Mouse (Mus musculus): ENCODE measurements around the gene Arhgap44. TPM values are rescaled to one million over a fixed set of nuclear protein-coding genes. Genes with fewer than 3 reads are reported as not detected.

Arhgap44 gene
- total RNA-seq (2021) = 100 to 1,000 TPM; 106 to 115 TPM
- long read RNA-seq, experiment 1, full-length matches to known transcripts = 3 of 22 reads
- long read RNA-seq, experiment 1, partial matches to known transcripts = 7 of 22 reads
- long read RNA-seq, experiment 1, other reads (novel, unspliced or antisense) = 12 of 22 reads
- long read RNA-seq, experiment 2, full-length matches to known transcripts = 4 of 24 reads
- long read RNA-seq, experiment 2, partial matches to known transcripts = 11 of 24 reads
- long read RNA-seq, experiment 2, other reads (novel, unspliced or antisense) = 9 of 24 reads

DNA sequence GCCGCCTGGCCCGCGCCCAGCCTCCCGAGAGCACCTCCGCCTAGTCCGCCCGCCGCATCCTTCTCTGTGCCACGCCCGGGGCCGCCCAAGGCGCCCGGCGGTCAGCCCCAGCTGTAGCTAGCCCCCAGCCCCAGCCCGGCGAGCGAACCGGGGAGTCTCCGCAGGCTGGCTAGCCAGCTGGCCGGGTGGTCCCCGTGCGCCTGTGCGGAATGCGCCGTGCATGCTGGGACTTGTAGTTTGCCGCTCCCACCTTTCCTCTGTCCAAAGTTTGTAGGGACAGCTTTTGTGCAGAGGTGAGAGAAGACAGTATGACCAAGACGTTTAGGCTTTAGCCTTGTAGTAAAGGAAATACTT is at the start of gene Arhgap44:
Gene Arhgap44, minus strand, starts transcription at position 195 of the 354 bp plus-strand sequence.
- peak; percentile 66 to 75 for DNase-seq (ENCODE audit: low spot score in 2 of 2)

DNA sequence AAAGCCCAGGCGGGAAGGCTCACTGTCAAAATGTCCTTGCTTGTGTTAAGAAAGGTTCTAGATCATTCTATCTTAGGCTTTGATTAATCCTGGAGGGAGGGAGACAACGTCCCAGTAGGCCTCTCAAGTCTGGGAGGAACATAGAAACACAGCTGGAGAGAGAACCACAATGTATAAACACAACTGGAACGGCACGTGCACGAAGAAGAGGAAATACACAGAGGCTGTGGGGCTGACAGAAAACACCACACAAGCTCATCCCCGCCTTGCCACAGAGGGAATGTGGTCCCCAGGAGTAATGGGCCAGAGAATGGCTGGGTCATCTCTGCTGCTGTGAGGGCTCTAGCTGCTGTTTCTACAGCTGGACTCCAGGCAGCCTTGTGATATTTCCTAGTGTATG is 48.9 kb upstream of the Arhgap44 start:
- DNase-seq (ENCODE audit: low spot score in 2 of 2) = no peak

DNA sequence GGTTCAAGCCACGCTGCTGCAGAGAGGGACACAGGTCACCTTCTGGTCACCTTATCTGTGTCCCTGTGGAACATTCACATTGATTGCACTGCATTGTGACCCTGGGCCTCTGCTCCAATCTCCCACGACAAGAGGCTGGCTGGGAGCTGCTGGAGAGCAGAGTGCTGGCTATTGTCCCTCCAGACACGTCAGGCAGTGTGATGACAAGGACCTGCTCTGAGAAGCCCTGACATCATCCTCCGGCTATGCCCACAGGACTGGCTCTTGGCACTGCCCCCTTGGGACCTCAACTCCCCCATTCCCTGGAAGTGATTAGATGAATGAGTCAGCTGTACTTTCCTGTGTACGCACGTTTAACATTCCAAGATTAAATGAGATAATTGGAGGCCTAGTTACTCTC is 46.7 kb upstream of the Arhgap44 start:
- DNase-seq (ENCODE audit: low spot score in 2 of 2) = no peak

DNA sequence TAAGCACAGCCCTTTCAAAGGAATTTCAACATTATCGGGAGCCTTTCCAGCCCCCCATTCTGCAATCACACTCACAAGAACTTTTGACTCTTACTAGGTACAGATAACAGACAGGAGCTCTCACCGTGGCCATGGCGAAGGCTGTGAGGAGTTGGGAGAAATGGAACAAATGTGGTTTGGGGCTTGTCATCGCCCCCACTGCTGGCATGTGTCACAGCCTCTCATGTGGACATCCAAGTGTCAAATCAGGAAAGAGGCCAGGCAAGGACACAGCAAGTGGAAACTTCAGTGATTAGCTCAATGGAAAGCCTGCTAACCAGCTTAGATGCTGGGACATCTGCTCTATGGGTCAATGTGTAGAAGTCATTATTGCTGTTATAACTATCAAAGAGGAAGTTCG is 42.5 kb upstream of the Arhgap44 start:
- no peak for DNase-seq (ENCODE audit: low spot score in 2 of 2)

DNA sequence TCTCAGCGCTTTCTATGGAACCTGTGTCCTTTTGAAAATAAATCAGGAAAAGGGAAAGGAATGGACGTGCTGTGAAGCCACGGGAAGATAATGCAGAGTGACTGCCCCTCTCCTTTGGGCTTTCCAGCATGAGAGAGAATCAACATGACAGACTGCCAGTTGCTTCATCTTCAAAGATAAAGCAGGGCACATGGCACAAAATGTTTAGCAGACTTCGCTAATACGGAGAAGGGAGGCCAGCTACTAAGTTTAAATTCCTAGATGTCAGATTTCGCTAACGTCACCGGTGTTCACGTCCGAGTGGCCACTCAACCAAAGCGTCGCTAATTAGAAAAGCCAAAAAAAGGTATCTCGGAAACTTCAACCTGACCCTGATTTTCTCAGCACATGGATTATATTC is 41.9 kb upstream of the Arhgap44 start:
- DNase-seq (ENCODE audit: low spot score in 2 of 2) = no peak

DNA sequence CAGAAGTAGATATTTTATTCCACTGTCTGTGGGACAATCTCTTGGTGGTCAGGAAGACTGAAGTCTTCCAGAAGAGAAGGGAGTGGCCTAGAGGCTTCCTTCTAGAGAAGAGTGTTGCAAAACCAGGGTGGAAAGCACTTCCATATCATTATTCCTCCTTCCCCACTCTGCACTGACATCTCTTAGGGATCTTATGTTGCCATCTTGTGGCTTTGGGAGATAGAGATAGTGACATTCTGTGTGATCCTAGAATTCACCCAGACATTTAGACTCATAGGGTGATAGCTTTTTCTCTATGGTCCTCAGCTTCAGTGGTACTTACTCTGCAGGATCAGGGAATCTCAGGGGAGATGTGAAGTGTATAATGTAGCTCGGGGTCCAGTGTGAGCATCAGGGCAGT is 40.3 kb upstream of the Arhgap44 start:
- no peak for DNase-seq (ENCODE audit: low spot score in 2 of 2)

DNA sequence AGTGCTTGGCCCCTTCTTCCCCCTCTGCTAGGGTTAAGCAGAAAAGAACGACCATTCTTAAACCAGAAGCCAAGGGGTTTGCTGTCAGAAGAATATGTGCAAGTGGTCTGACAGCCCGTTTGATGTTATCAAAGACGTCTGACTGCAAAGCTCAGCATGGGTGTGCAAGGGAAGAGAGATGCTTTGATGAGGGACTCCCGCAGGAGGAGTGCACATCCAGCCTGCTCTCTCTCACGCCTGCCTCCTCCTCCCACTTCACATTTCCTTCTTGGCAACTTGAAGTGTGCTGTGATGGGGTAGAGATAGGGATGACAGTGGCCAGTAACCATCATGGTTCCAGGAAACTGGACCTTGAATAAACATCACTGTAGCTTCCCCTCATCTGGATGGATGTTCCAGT is 39.5 kb upstream of the Arhgap44 start:
- no peak for DNase-seq (ENCODE audit: low spot score in 2 of 2)

DNA sequence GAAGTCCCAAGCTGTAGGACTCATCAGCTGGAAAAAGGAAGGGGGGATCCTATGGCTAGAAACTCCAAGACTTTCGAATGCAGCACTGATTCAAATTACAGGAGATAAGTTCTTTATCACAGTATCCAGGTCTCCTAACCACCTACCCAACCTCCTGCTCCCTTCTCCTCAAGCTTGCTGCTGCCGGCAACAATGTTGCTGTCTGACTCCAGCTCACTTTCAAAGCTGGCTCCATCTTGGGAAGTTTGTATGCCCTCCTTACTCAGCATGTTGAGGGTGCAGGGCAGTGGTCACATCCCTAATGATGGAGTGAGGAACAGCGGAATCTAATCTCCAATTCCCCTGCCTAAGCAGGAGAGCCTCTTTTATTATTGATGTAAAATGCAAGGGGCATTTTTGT is 35.3 kb upstream of the Arhgap44 start:
- no peak for DNase-seq (ENCODE audit: low spot score in 2 of 2)

DNA sequence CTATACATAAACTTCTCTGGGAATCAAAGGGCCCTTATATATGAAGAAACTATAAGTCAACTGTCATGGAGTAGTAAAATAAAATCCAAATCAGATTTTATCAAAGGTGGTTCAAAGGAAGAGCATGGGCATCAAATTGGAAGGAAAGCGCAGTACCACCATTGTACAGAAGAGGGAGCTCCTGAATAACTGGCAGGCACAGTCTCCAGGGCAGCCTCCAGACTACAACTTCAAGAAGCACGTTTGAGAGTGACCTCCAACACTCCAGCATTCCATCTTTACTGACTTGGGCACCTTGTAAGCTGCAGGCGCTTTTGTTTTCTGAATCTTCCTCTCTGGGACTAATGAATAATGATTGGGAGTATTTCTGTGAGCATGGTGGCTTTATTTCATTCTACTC is 34.5 kb upstream of the Arhgap44 start:
- peak; percentile 63 to 78 for DNase-seq (ENCODE audit: low spot score in 2 of 2)

DNA sequence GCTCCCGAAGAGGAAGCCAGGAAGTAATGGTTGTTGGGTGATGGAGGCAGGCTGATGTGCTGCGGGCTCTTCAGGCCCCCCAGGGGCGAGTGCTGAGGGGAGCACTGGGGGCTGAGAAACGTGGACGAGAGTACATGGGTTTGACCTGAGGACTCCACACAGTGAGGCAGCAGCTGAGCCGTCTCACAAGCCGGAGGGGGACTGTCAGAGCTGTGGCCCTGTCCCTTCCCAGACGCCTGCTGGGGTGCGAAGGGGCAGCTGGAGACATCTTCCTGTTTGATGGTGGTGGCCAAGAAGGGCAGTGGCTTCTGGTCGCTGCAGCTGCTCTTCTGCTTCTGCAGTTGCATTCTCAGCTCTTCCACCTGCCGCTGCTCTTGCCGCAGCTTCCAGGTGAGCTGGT is 24.2 kb upstream of the Arhgap44 start:
- DNase-seq (ENCODE audit: low spot score in 2 of 2) = no peak

DNA sequence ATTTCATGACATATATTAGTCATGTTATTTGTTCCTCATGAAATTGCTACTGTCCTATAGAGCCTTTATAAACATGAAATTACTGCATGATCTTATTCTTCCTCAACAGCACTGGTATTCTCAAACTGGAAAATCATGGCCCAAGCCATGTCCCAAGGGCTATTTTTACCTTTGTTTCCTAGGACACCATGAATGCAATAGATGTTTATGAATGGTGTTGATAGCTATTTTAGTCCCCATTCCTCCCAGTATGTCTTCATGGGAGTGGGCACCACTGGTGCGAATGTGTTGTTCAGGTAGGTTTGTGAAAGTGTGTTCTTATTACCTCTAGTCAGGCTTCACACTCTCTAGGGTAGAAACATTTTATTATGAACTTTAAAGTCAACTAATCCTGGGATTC is 22.4 kb upstream of the Arhgap44 start:
- no peak for DNase-seq (ENCODE audit: low spot score in 2 of 2)

DNA sequence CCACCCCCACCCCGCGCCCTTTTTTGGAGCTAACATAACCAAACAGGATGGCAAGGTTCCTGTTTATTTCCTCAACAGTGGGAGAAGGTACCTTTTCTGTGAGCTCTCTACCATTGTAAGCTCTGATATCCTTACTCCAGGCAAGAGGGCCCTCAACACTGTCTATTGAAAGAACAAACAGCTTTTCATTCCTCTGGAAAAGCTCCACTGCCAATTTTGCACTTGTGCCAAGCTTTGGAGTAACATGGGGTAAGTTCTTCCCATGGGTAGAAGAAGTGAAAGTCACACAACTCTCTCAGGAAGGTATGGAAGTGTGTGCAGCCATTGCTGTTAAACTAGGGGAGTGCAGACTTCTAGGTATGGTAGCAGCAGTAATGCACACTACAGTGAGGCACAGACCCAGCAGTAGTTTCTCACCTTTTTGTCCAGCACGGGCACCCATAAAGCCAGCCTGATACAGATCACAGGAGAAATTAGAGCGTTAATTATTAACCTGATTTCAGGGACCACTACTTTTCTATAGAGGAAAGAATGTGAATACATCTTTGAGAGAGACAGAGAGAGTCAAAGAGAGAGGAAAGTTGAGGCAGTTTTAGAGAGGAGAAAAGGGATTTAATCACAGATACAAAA is 7.5 kb upstream of the Arhgap44 start:
- no peak for DNase-seq (ENCODE audit: low spot score in 2 of 2)

DNA sequence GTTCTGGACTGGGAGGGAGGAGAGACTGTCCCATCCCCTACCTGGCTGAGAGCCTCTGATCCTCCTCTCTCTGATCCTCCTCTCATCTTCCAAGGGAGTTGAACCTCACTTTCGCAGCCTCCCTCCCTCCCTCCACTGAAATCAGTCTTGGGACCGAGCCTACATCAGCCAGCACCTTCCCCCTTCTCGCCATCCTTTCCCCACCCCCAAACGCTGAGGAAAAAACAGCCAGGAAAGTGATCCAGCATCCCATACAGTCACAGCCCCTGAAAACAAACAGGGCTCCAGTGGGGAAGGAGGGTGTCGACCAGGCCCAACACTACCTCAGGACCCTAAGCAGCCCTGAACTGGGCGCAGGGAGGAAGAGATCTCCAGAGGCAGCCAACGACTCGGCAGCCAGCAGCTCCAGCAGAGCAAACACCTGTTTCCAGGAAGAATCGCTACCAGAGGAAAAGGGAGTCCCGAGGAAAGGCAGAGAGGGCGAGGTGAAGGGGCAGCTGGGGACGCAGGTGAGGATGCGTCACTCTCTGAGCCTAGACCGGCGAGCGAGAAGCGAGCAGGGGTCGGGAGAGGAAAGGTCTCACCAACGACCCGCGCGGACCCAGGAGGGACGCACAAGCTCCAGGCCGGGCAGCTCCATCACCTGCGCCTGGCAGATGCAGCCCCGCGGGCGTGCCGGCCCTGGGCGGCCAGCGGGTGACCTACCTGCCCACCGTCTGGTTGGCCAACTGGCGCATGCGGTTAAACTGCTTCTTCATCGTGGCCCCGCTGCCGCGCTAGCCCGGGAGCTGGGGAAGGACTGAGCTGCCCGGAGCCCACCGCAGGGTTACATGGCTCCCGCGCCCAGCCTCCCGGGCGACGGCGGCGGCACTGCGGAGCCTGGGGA is 637 bp downstream of the Arhgap44 start:
- peak; percentile 22 to 51 for DNase-seq (ENCODE audit: low spot score in 2 of 2)

DNA sequence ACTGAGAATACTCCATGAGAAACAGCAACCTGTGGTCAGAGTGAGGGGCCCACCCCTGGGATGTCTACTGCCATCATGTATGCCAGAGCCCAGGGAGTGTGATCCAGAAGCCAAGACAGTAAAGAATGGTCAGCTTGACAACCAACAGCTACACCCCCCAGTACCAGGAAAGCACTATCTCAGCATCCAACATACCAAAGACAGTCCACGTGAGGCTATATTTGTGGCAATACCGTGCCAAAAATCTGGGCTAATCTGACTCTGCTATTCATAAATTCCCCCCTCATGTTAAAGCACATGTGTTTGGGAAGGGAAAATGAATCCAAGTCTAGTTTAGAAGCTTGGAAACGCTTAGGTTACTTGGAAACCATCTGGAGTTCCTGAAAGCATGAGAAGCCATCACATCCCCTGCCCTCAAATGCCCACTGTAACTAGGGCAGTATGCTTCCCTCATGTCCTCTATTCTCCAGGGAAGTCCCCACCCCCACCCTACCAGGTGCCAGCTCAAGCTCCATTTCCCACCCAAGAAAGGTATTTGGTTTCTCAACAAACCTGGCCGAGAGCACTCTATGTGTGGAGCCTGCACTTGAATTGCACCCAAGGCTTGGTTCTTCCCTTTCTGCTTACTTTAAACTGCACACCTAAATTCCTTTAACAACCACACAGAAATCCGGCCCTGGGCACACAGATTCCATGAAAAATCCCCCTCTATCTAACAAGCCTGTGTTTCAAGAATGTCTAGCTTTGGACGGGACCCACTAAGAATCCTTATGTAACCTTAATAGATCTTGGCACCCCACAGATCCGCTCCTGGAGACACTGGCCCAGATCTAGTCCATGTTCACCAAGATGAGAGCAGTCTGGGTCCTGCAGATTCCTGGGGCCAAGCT is 1.5 kb downstream of the Arhgap44 start:
- DNase-seq (ENCODE audit: low spot score in 2 of 2) = peak in 1 of 2 experiments; percentile 48

DNA sequence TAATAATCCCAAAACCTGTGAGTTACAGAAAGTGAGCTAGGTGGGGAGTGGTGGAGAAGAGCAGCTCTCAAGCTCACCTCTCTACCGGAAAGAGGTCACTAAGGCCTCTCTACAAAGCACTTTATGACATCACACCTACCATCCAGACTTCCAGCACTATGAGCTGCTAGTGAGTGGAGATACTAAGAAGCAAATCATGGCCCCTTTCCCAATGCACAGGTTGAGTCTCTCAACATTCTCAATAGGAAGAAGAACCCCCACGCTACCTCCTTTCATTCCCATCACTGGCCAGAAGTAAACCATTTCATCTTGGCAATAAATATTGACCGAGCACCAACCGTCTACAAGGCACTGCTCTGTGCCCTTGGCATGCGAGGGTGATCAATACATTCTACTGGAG is 3.0 kb downstream of the Arhgap44 start, which contains the start of gene 1700086D15Rik:
Gene 1700086D15Rik, minus strand, starts transcription at position 101 of the 400 bp plus-strand sequence.
- DNase-seq (ENCODE audit: low spot score in 2 of 2) = no peak

DNA sequence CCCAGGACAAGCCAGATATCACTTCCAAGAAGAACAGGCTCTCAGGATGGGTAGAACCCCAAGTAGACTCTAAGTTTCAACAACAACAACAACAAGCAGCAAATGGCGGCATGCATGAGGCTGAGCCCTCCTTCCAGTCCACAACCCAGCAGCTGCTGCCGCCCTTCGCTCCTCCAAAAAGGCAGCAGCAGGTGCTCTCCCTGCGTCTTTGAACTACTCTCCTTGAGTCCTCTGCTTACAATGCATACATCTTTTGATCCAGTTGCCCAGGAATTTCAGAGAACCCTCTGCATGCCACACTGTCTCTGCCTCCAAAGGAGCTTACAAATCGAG is 4.1 kb downstream of the Arhgap44 start:
- DNase-seq (ENCODE audit: low spot score in 2 of 2) = no peak

DNA sequence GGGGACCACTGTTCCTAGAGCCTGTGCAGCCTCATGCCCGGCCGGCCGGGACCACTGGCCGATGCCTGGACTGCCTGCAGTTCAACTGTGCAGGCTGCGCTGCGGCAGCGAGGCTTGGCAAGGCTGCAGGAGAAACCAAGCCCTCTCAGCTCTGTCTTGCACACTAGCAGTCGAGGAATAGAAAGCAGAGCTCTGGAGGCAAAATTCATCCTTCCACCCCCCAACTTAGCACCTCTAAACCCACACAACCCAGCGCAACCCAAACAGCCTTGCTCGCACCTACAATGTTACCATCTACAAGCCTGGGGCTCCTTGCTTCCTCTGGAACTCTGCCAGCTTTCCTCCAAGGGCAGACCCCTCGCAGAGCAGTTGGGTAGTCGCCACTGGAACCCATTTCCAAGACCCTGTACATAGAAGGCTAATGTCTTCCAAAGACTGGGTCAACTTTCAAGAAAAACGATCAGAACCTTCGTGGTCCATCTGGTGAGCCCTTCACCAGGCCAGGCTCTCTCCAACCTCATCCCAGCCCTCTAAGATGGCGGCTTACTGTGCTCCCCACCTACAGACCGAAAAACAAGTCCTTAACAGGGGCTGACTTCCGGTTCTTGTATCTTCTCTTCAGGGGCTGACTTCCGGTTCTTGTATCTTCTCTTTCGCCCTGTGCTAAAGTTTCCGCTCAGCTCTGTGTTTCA is 4.6 kb downstream of the Arhgap44 start:
- DNase-seq (ENCODE audit: low spot score in 2 of 2) = no peak

DNA sequence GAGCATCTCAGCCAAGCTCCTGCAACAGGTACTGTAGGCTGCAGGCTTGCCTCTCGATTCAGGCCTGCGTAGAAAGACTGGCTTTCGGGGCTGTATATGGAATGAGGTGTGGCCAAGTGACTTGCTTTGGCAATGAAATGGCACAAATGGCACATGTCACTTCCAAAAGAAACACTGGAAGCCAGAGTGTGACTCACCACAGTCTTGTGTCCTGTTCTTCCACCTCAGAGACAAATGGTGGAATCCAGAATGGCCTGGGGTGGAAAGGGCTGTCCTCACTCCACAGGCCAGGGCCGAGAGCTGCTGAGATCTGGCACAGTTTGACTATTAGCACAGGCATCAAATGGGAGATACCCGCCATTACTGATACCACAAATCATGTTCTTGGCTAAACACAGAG is 9.8 kb downstream of the Arhgap44 start:
- no peak for DNase-seq (ENCODE audit: low spot score in 2 of 2)

DNA sequence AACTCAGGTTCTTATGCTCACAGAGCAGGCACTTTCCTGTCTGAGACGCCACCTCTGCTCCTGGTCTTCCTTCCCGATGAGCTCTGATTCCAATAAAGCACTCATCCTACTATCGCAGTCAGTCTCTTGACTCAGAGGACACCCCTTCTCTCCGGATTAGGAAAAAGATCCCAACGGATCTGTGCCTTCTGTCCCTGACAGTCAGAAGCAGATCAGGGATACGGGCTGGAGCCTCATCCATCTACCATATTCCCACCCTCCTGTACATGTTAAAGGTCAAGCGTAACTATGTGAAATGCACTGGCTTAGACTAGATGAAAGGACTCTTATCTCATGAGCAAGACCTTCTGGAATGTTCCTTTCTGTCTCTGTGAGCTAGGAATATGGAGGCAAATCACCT is 14.3 kb downstream of the Arhgap44 start:
- DNase-seq (ENCODE audit: low spot score in 2 of 2) = no peak

DNA sequence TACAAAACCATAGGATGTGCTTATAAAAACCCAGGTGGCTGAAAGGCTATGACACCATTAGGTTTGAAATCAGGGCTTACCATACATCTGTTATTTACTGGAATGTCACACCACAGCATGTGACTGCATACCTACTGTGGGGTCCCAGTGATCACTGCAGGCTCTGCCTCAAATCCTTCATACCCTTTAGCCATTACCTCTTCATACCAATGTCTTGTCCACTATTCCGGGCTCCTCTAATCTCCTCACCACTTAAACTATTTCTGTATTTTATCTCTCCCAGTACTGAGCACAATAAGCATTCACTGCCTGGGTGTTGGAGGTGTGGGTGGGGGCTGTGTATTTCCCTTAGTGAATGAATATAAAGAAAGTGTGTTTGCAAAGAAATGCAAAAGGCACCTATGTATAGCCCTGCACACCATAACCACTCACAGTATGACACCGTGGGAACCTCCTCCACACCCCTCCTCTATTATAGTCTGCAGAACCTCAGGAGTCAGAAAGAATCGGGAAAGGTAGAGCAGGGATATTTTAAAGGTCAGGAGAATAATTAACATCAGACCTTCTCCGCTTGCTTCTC is 19.8 kb downstream of the Arhgap44 start:
- no peak for DNase-seq (ENCODE audit: low spot score in 2 of 2)

Measured in layer of hippocampus, postnatal 14 days (tissue).